Mouse (Mus musculus): ENCODE data around the gene Chd2.

GRCm38 (mm10) chr7:73378034-73378433 lies 163.6 kb downstream of the Chd2 start:
- no peak for TF ChIP-seq CTCF (IDR thresholded peaks at IDR 0.05; ENCODE audit: control insufficient read depth, insufficient read depth, low read length)
- TF ChIP-seq POLR2A (IDR thresholded peaks at IDR 0.05; ENCODE audit: borderline replicate concordance, control insufficient read depth, low read depth, low read length) = no peak
